Mouse (Mus musculus) adrenal gland, adult 8-10 months (tissue): ENCODE results near the gene Smarcb1. TPM values are rescaled to one million over a fixed set of nuclear protein-coding genes. Genes with fewer than 3 reads are reported as not detected.
A peak's percentile ranks its signal among the peaks of the same experiment; 100 is the strongest.

ENCODE experiments used
- DNase-seq: peaks from one replicate; pipeline ENCODE4 v3.0.0; 2022
- total RNA-seq, 4 experiments: library from RNA; stranded (reverse); gene quantifications; 2 replicates each; pipeline ENCODE4 v1.2.4; 2022

Gene Smarcb1
- total RNA-seq, 4 experiments from 2014 or later, result 73.2 to 105 (median 85.1) TPM

DNA sequence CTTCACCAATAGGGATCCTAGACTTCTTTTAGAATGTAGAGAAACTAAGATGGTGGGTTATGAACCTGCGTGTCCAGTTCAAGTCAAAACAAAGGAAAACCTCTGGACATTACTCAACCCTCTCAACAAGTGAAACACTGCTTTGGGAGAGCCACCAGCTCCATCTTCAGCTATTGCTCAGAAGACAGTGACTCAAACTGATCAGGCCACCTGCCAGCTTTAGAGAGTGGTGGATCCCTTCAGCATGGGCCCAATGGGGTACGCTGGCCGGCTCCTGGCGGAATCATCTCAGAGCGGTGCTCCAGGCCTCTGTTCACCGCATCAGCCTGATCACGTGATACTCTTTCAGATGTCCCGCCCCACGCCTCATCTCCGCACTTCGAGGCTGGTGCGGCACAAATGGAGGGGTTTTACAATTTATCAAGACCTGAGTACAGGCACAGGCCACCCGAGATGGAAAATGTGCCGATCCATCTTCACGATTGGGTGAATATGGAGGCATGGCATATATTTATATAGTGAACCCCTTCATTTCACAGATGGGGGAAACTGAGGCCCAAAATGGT is 65.9 kb downstream of the Smarcb1 start:
- no peak for DNase-seq

DNA sequence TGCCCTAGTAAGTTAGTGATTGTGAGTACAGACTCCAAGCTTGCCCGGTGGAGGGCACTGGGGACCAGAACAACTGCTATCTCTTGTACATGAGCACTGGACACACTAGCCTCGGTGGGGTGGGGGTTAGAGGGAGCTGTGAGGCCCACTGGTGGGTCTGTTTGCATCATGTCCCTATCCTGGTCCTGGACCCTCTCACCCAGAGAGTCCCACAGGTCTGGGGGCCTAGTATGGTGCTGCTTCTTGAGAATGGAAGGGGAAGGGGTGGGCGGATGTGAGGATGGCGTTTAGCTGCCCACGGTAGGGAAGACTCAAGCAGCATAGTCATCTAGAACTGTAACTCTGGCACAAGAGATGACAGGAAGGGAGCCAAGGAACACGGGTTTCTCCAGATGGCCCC is 66.6 kb downstream of the Smarcb1 start:
- no peak for DNase-seq

DNA sequence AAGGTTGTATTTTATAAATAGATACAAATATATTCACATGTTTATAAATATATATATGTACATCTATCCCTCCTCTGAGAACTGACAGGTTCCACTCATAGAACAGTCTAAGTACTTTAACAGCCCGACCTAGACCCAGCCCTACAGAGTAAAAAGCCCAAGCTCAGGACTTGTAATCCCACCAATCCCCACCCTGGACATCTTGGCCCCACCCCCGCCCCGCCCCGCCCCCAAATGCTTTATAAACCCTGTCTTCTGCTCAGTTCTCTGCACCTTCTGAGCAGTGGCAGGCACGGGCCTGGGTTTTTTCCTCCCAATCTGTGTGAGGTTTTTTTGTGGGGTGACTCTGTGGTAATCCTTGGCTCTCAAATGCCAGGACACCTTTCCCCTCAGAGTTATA is 67.3 kb downstream of the Smarcb1 start:
- no peak for DNase-seq

DNA sequence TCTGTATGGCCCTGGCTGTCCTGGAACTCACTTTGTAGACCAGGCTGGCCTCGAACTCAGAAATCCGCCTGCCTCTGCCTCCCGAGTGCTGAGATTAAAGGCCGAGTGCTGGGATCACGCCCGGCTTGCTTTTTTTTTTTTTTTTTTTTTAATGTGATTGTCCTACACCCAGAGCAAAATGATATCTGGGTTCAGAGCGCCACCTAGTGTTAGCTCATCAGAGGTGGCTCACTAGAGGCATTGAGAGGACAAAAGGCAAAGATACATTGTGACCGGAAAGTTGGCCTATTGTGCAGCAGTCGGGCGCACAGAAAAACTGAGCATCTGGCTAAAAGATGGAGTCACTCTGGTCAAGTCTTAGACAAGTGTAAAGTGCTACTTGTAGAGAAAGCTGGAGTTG is 68.0 kb downstream of the Smarcb1 start:
- DNase-seq, result peak; percentile 72

DNA sequence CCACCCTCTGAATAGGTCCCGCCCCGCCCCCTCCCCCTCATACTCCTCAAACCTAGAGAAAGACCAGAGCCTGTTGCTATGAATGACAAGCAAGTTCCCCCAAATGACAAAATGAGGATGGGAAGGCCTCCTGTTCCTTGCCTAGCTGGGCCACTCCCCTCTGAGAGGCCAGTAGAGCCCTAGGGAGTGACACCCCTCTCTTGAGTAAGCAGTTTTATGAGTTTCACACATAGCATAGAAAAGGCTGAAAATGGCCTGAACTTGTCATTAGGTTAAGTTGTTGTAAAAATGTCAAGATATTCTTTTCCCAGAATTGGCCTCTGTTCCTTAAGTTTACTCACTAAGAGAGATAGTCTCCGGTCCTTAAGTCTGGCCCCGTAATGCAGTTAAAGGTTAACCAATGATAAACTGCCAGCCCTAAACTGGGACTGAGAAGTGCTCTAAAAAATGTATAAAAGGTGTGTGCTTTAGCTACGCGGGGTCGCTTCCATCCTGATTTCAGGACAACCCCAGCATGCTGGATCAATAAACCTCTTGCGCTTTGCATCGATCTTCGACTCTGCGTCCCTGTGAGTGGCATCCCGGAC is 68.8 kb downstream of the Smarcb1 start:
- no peak for DNase-seq

- DNase-seq, result no peak
Observed at GRCm38 (mm10) chr10:75851681-75852080, 69.7 kb downstream of the Smarcb1 start.

DNA sequence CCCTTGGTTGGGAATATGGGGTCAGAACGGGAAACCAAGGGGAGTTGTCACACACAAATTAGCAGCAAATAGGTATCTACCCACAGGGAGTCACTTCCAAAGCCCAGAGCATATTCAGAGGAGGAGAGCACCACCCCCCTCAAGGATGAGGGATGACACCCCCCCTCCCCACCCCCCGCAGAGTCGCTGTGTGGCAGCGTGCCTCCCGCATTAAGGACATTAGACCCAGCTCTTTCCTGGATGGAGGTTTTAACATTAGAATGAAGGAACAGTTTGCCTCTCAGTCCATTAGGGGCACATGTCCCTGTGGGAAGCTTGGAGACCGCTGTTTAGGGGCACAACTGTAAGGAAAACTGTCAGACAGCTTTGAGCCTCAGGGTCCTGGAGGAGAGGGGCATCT is 70.3 kb downstream of the Smarcb1 start:
- no peak for DNase-seq

DNA sequence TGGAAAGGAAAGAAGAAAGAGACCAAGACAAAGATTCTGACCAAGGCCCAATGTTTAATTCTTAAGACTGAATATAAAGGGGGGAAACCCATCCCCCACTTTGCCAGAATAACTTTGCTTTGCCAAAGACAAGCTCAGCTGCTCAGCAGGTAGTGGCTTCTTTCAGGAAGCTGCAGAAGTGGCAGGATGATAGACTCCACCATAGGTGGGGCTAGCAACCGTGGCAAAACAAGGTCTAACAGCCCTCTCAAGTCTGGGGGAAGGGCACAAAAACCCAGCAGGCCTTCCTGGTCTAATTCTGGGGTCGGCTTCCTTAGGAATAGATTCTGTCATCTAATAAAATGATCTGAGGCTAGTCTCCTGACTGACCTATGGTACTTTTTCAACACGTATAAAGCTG is 73.0 kb downstream of the Smarcb1 start:
- no peak for DNase-seq

Other genes with a start within 250 kb of the Smarcb1 start
- 10 to 100 TPM; 35.7 to 69.0 (median 43.8) TPM for gene Cabin1, start 157.3 kb downstream of the Smarcb1 start, total RNA-seq
- gene Ddt, start 148.2 kb downstream of the Smarcb1 start, total RNA-seq, result 100 to 1,000 TPM in 2 of 4 experiments, 10 to 100 TPM in 2; 85.8 to 143 (median 110) TPM
- not detected for gene Gm20441, start 140.7 kb downstream of the Smarcb1 start, total RNA-seq
- gene Gstt3, start 140.2 kb downstream of the Smarcb1 start, total RNA-seq, result 10 to 100 TPM; 28.7 to 37.8 (median 34.4) TPM
- 10 to 100 TPM; 49.4 to 80.4 (median 66.3) TPM for gene Gstt1, start 123.0 kb downstream of the Smarcb1 start, total RNA-seq
- gene Gstt4, start 99.1 kb downstream of the Smarcb1 start, total RNA-seq, result not detected
- gene Gstt2, start 84.2 kb downstream of the Smarcb1 start, total RNA-seq, result 10 to 100 TPM; 25.4 to 67.6 (median 45.9) TPM
- 100 to 1,000 TPM; 253 to 280 (median 275) TPM for gene Mif, start 61.4 kb downstream of the Smarcb1 start, total RNA-seq
- 1 to 10 TPM; 1.2 to 2.6 (median 1.6) TPM for gene Derl3, start 28.2 kb downstream of the Smarcb1 start, total RNA-seq
- 100 to 1,000 TPM; 741 to 924 (median 745) TPM for gene Chchd10, start 11.5 kb upstream of the Smarcb1 start, total RNA-seq
- gene Mmp11, start 14.9 kb upstream of the Smarcb1 start, total RNA-seq, result 10 to 100 TPM in 2 of 4 experiments, 1 to 10 TPM in 2; 7.7 to 21.1 (median 13.2) TPM
- 1 to 10 TPM in 3 of 4 experiments, under 1 TPM in 1; 0.83 to 2.8 (median 1.3) TPM for gene Gm867, start 19.1 kb upstream of the Smarcb1 start, total RNA-seq
- gene Vpreb3, start 21.4 kb upstream of the Smarcb1 start, total RNA-seq, result under 1 TPM in 1 of 4 experiments, not detected in 3; 0.65 TPM
- not detected for gene Gm5134, start 32.9 kb upstream of the Smarcb1 start, total RNA-seq
- gene Zfp280b, start 111.0 kb upstream of the Smarcb1 start, total RNA-seq, result 10 to 100 TPM in 2 of 4 experiments, 1 to 10 TPM in 2; 8.7 to 10.4 (median 9.5) TPM
- not detected for gene Slc5a4b, start 189.3 kb upstream of the Smarcb1 start, total RNA-seq
- gene Slc5a4a, start 225.8 kb upstream of the Smarcb1 start, total RNA-seq, result not detected